Mouse (Mus musculus) liver, embryonic 12.5 days (tissue): Measurements from ENCODE around the gene Kif13a. TPM values are rescaled to one million over a fixed set of nuclear protein-coding genes. Genes with fewer than 3 reads are reported as not detected.

Experiments used
- ATAC-seq: fragments of 200-750 bp; cut with Nextera tagmentation; 2 replicates; pipeline ENCODE4 v1.8.0; 2017; ENCODE audit warnings: moderate number of reproducible peaks, mild to moderate bottlenecking, moderate library complexity
- H3K27ac ChIP-seq: fragments of 300-500 bp; sonication (generic); 2 replicates; pipeline ENCODE4 v1.5.1; 2016; ENCODE audit warnings: mild to moderate bottlenecking
- H3K27me3 ChIP-seq: fragments of 300-500 bp; sonication (generic); replicated peaks from 2 replicates; pipeline ENCODE4 v1.6.1; 2016; ENCODE audit warnings: mild to moderate bottlenecking, moderate library complexity
- H3K36me3 ChIP-seq: fragments of 300-500 bp; sonication (generic); 2 replicates; pipeline ENCODE4 v1.6.1; 2016; ENCODE audit warnings: mild to moderate bottlenecking, moderate library complexity
- H3K4me1 ChIP-seq: fragments of 300-500 bp; sonication (generic); 2 replicates; pipeline ENCODE4 v1.6.1; 2016
- H3K4me2 ChIP-seq: fragments of 300-500 bp; sonication (generic); 2 replicates; pipeline ENCODE4 v1.6.1; 2016; ENCODE audit warnings: mild to moderate bottlenecking, moderate library complexity
- H3K4me3 ChIP-seq: fragments of 300-500 bp; sonication (generic); 2 replicates; pipeline ENCODE4 v1.5.1; 2016; ENCODE audit warnings: mild to moderate bottlenecking, moderate library complexity
- H3K9ac ChIP-seq: fragments of 300-500 bp; sonication (generic); 2 replicates; pipeline ENCODE4 v1.6.1; 2016; ENCODE audit warnings: mild to moderate bottlenecking, moderate library complexity
- H3K9me3 ChIP-seq: fragments of 300-500 bp; sonication (generic); replicated peaks from 2 replicates; pipeline ENCODE4 v1.6.1; 2016; ENCODE audit warnings: mild to moderate bottlenecking, moderate library complexity
- WGBS: fragments of 180-500 bp; shearing (Covaris S2); methylation state at CpG from one replicate; pipeline ENCODE4 v1.1.7; 2016; ENCODE audit not compliant: insufficient replicate concordance; 5-methylcytosine and 5-hydroxymethylcytosine counted together
- polyA plus RNA-seq: library from polyadenylated mRNA; unstranded; fragments of >200 nt; fragmentation: Nextera tagmentation; extraction: Ambion mirVana; gene quantifications from 2 replicates; pipeline ENCODE4 v1.2.1, GENCODE M21; 2016

Kif13a gene
- polyA plus RNA-seq, 1 experiment from 2014 or later = 6.9 TPM

DNA sequence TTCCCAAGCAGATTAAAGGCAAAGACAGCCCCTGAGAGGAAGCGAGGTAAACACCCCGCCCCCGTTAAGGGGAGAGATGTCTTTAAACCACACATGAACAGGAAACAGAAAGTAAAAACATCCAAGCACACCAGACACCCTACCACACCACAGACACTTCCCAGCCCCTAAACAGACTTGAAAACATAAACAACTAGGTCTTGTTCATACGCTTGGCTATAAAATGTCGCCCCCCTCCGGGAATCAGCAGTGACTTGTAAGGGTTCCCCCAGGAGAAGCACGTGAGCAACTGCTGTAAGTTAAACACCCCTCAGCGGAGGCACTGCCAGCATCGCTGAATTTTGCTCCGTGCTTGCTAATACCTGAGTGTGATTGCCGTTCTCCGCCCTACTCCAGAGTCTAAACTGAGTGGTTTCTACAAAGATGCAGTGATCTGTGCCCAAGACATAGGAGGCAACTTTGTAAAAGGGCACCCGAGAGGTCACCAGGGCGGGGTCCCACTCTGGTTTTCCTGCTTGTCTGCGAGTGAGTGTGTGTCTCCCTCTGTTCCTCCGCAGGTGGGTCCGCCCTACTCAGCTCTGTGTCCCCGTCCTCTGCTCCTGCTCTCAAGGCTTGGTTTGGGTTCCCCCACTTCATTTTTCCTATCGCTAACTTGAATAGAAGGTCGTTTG, 193.7 kb downstream of the Kif13a start:
- peak; percentile 79 for ATAC-seq
- no peaks in the 10 kb centered on the region for H3K27me3 ChIP-seq
- peak overlapping the region; percentile 85 for H3K4me2 ChIP-seq
- peak overlapping the region; percentile 67 for H3K9ac ChIP-seq
- no peaks in the 10 kb centered on the region for H3K36me3 ChIP-seq
- H3K4me1 ChIP-seq = peaks cover 24% of the 10 kb centered on the region
- H3K27ac ChIP-seq = peak overlapping the region; percentile 62
- H3K4me3 ChIP-seq = peak overlapping the region; percentile 63
- WGBS = under 1% methylated on average over 20 of the region's 20 CpGs
- H3K9me3 ChIP-seq = no peaks in the 10 kb centered on the region

DNA sequence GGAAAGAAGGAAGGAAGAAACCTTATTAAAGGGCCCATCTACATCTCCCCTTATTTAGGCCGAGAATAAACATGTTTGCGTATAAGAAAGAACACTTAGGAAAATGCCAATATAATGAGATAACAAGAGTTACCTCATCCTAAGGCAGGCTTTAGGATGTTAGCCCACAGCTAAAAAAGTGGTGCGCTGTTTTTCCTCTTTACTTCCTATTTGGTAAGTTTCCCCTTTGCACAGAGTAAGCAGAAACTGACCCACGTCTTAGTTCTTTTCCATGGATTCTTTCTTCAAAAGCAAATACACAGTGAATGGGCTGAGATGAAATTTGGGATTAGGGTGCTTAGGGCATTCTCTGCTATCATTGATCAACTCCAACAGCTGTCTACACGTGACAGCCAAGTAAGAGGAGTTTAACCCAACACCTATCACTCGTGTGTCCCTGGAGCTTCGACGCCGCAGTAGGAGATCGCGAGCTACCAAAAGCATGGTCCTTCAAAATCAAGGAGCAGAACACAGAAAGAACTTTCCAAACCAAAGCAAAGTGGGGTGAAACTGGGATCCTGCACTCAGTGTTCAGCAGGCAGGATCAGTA, 194.4 kb downstream of the Kif13a start:
- ATAC-seq = peak; percentile 52; the same call in 1 of the 2 replicates
- peak overlapping the region; percentile 62 for H3K27ac ChIP-seq
- 24% methylated on average over 11 of the region's 11 CpGs for WGBS

GRCm38 (mm10) chr13:46729998-46730397, 199.7 kb downstream of the Kif13a start:
- Histone ChIP-seq H3K4me3 (no peak overlapping the region), H3K4me2 (no peak overlapping the region), H3K27me3 (no peaks in the 10 kb centered on the region), H3K9ac (no peak overlapping the region), H3K36me3 (no peaks in the 10 kb centered on the region), H3K4me1 (peaks cover 11% of the 10 kb centered on the region), H3K27ac (no peak overlapping the region), H3K9me3 (no peaks in the 10 kb centered on the region)
- no peak for ATAC-seq
- WGBS = 77% methylated on average over 2 of the region's 2 CpGs

More for the DNA sequence above, 194.4 kb downstream of the Kif13a start:
- peaks cover 20% of the 10 kb centered on the region for H3K4me1 ChIP-seq
- no peaks in the 10 kb centered on the region for H3K27me3 ChIP-seq
- no peaks in the 10 kb centered on the region for H3K36me3 ChIP-seq
- peak overlapping the region; percentile 63 for H3K4me3 ChIP-seq
- no peaks in the 10 kb centered on the region for H3K9me3 ChIP-seq
- peak overlapping the region; percentile 67 for H3K9ac ChIP-seq
- H3K4me2 ChIP-seq = peak overlapping the region; percentile 85

DNA sequence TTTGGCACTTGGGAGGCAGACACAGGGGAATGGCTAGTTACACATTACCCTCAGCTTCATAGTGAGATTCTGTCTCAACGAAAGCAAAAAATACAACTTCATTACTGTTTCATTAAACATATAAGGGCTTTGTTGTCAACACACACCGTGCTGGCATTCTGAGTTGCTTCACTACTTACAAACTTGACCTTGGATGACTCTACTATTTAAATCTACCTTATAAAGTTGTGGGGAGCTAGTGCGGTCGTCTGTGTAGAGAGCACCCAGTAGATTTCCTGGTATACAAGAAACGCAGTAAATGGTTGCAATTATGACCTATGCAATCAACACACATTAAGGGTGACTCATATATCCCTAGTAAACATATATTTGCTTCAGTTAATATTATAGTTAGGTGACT, 201.3 kb downstream of the Kif13a start:
- WGBS = 33% methylated on average over 5 of the region's 5 CpGs
- Histone ChIP-seq H3K4me1 (peaks cover 22% of the 10 kb centered on the region), H3K9ac (peak overlapping the region; percentile 65), H3K36me3 (0 out of 2 replicates have a peak, but pooled peaks cover 3% of the 10 kb centered on the region), H3K9me3 (no peaks in the 10 kb centered on the region), H3K27me3 (no peaks in the 10 kb centered on the region), H3K4me3 (peak overlapping the region; percentile 81), H3K27ac (peak overlapping the region; percentile 98), H3K4me2 (peak overlapping the region; percentile 76)
- ATAC-seq = no peak

GRCm38 (mm10) chr13:46727837-46728268, 201.8 kb downstream of the Kif13a start, which contains the start of gene Nup153:
Nup153 (minus strand) TSS chr13:46727940.
- Histone ChIP-seq H3K4me1 (peaks cover 28% of the 10 kb centered on the region), H3K9ac (peak within 1 kb of the TSS; percentile 93), H3K9me3 (no peaks in the 10 kb centered on the region), H3K36me3 (0 out of 2 replicates have a peak, but pooled peaks cover 3% of the 10 kb centered on the region), H3K27me3 (no peaks in the 10 kb centered on the region), H3K4me2 (peak within 1 kb of the TSS; percentile 76), H3K4me3 (peak within 1 kb of the TSS; percentile 81), H3K27ac (peak within 1 kb of the TSS; percentile 98)
- ATAC-seq = peak; percentile 87
- WGBS = under 1% methylated on average over 51 of the region's 51 CpGs

DNA sequence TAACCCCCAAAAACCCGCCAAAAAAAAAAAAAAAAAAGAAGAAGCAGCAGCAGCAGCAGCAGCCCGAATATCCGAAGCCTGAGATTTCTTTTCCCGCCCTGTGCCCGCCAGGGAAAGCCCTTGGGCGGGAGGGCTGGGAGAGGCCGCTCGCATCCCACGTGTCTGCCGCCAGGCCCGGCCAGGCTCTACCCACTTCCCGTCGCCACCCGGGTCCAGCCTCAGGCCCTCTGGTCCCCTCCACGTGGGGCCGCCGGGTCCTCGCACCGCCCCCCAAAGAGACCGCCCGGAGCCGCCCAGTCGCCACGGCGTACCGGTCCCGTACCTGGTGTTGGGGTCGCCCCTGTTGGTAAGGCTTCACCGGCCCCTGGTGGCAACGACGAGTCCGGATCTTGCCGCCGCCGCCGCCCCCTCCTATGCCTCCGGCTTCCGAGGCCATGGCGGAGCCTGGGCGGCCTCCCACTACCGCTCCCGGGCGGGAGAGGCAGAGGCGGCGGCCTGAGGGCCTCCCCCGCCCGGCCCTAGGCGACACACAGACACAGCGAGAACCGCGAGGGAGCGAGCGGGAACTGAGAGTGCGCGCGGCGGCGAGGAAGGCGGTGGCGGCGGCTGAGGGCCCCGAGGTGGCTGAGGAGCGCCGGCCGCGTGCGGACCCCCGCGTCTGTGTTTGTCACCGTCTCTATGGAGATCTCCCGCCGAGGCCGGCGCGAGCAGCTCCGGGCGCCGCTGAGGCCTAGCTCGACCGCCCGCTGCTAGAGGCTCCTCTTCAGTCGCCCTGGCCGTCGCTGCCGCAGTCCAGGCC, 202.4 kb downstream of the Kif13a start:
- peak overlapping the region; percentile 93 for H3K9ac ChIP-seq
- H3K36me3 ChIP-seq = 0 out of 2 replicates have a peak, but pooled peaks cover 3% of the 10 kb centered on the region
- H3K4me2 ChIP-seq = peak overlapping the region; percentile 76
- H3K9me3 ChIP-seq = no peaks in the 10 kb centered on the region
- peak overlapping the region; percentile 98 for H3K27ac ChIP-seq
- H3K4me1 ChIP-seq = peaks cover 33% of the 10 kb centered on the region
- peak; percentile 69 for ATAC-seq
- no peaks in the 10 kb centered on the region for H3K27me3 ChIP-seq
- H3K4me3 ChIP-seq = peak overlapping the region; percentile 81
- under 1% methylated on average over 79 of the region's 85 CpGs for WGBS

GRCm38 (mm10) chr13:46726288-46727037, 203.2 kb downstream of the Kif13a start:
- Histone ChIP-seq H3K27ac (peak overlapping the region; percentile 98), H3K4me2 (peak overlapping the region; percentile 76), H3K4me3 (peak overlapping the region; percentile 81), H3K36me3 (0 out of 2 replicates have a peak, but pooled peaks cover 3% of the 10 kb centered on the region), H3K4me1 (peaks cover 40% of the 10 kb centered on the region), H3K9ac (peak overlapping the region; percentile 93), H3K9me3 (no peaks in the 10 kb centered on the region), H3K27me3 (no peaks in the 10 kb centered on the region)
- under 1% methylated on average over 30 of the region's 30 CpGs for WGBS
- ATAC-seq = no peak

DNA sequence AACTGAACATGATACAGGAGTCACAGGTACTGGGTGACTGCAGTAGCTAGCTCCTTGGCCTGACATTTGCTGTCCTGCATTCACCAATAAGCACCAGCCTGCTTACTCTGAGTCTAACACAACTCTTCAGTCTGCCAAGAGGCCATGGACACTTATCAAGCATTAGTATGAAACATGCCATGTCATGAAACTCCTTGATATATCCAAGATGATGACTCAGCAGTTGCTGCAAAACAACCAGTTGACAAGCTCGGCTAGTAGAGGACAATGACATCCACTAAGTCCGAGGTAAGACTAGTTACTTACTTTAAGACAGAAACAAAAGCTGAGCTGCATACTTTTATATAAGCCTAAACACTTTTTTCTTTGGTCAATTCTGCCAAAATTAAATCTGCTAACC, 204.4 kb downstream of the Kif13a start:
- H3K27me3 ChIP-seq = no peaks in the 10 kb centered on the region
- 7% methylated on average over 2 of the region's 2 CpGs for WGBS
- H3K4me1 ChIP-seq = peaks cover 50% of the 10 kb centered on the region
- H3K9me3 ChIP-seq = no peaks in the 10 kb centered on the region
- H3K36me3 ChIP-seq = 0 out of 2 replicates have a peak, but pooled peaks cover 3% of the 10 kb centered on the region
- peak overlapping the region; percentile 81 for H3K4me3 ChIP-seq
- H3K4me2 ChIP-seq = peak overlapping the region; percentile 76
- ATAC-seq = peak; percentile 58
- H3K27ac ChIP-seq = peak overlapping the region; percentile 91
- peak overlapping the region; percentile 93; the same call in 1 of the 2 replicates for H3K9ac ChIP-seq

GRCm38 (mm10) chr13:46724371-46724770, 205.3 kb downstream of the Kif13a start:
- peak overlapping the region; percentile 93 for H3K9ac ChIP-seq
- H3K4me1 ChIP-seq = peaks cover 59% of the 10 kb centered on the region
- H3K4me3 ChIP-seq = peak overlapping the region; percentile 81
- no peaks in the 10 kb centered on the region for H3K9me3 ChIP-seq
- no peak for ATAC-seq
- peak overlapping the region; percentile 91 for H3K27ac ChIP-seq
- H3K36me3 ChIP-seq = peaks cover 8% of the 10 kb centered on the region; the same call in 1 of the 2 replicates
- H3K27me3 ChIP-seq = no peaks in the 10 kb centered on the region
- peak overlapping the region; percentile 76 for H3K4me2 ChIP-seq

DNA sequence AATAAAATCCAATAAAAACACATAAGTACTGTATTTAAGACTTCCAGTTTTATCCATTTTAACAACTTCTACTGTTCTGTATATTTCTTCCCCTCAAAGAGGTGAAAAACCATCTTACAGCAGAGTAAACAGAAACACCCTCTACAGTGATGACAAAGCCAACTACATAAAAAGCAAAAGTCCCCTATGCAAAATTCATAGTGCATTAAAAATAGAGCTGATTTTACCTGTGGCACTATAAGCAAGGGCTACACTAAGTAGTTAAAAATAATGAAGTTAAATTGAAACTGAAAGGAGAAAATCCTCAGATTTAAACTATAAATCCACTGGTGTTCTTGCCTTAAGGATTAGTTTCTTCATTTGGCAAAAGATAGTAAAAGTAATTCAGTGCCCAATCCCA, 208.7 kb downstream of the Kif13a start:
- Histone ChIP-seq H3K36me3 (peaks cover 30% of the 10 kb centered on the region), H3K27ac (no peak overlapping the region), H3K9ac (no peak overlapping the region), H3K4me2 (0 out of 2 replicates have a peak overlapping the region, but pooled peaks have one; percentile 19), H3K4me3 (no peak overlapping the region), H3K27me3 (no peaks in the 10 kb centered on the region), H3K4me1 (peaks cover 78% of the 10 kb centered on the region), H3K9me3 (no peaks in the 10 kb centered on the region)
- no peak for ATAC-seq

- Histone ChIP-seq H3K9me3 (no peaks in the 10 kb centered on the region), H3K4me1 (peaks cover 72% of the 10 kb centered on the region), H3K27ac (no peak overlapping the region), H3K27me3 (no peaks in the 10 kb centered on the region), H3K4me3 (no peak overlapping the region), H3K9ac (no peak overlapping the region), H3K36me3 (peaks cover 43% of the 10 kb centered on the region), H3K4me2 (no peak overlapping the region)
- ATAC-seq = no peak
- WGBS = 58% methylated on average over 5 of the region's 5 CpGs
Measured at GRCm38 (mm10) chr13:46718893-46719400, 210.7 kb downstream of the Kif13a start.
